Mouse (Mus musculus) ES-E14 (cell line): Measurements from ENCODE around the gene Rab4b.

Source experiments
- CHD2 ChIP-seq: IDR thresholded peaks from 2 replicates; pipeline ENCODE4 v1.6.1; 2014; ENCODE audit warnings: mild to moderate bottlenecking, low read depth, low read length, inconsistent platforms
- HCFC1 ChIP-seq: IDR thresholded peaks from 2 replicates; pipeline ENCODE4 v1.6.1; 2012; ENCODE audit warnings: low read length, inconsistent platforms, borderline replicate concordance; ENCODE audit not compliant: insufficient read depth
- MAFK ChIP-seq: IDR thresholded peaks from 2 replicates; pipeline ENCODE4 v1.6.1; 2014; ENCODE audit warnings: mild to moderate bottlenecking, low read depth, low read length, inconsistent platforms; ENCODE audit not compliant: insufficient read depth
- ZNF384 ChIP-seq: IDR thresholded peaks from 2 replicates; pipeline ENCODE4 v1.6.1; 2012; ENCODE audit warnings: low read depth, low read length, inconsistent platforms

DNA sequence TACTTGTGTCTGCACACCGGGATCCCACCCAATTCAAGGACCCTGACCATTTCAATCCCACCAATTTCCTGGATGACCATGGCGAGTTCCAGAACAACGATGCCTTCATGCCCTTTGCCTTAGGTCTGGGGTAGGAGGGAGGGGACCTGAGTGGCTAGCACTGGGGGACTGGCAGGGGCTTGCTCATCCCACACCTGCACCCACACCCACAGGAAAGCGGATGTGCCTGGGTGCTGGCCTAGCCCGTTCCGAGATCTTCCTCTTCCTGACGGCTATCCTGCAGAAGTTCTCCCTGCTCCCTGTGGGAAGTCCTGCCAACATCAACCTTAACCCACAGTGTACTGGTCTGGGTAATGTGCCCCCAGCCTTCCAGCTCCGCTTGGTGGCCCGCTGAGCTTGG lies 20.5 kb downstream of the Rab4b start:
- TF ChIP-seq CHD2 = no peak
- TF ChIP-seq MAFK = no peak
- no peak for TF ChIP-seq ZNF384
- TF ChIP-seq HCFC1 = no peak
